Mouse (Mus musculus) frontal cortex, postnatal 25 days (tissue): ENCODE data around the gene Fnbp1.
"Not testable (repeated sequence)": the region's sequence is repeated elsewhere in the genome, so short reads cannot be mapped to it uniquely, and the experiment has no call there.

Experiments
- DNase-seq, 2 experiments: peaks; one replicate each; pipeline ENCODE4 v3.0.0; 2022; ENCODE audit warnings: low spot score in 2 of 2

Fnbp1 gene

DNA sequence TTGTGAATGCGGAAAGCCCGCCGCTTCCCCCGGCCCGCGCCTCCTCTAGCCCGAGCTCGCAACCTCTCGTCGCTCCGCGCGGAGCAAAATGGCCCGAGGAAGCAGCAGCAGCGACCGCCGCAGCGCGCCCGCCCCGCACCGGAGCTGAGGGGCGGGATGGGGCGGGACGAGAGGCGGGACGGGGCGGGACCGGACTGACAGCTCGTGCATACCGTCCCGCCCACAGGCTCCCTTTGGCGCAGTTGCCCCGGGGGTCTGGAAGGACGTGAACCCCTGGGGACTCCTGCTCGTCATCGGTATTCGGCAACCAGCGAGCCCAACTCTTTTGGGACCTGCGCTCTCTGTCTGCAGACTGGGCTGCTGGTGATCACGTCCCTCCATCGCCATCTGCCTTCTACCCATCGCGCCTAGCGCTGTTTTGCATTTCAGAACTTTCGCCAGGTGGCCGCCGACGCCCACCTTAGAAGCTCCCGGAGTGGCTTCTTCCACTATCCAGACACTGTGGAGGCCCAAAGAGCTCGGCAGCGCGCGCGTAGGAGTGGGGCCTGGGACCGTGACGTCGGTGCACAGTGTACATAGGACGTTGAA lies at the start of gene Fnbp1:
Gene Fnbp1, minus strand, starts transcription at position 142 of the 588 bp plus-strand sequence.
- peak; percentile 65 to 72 for DNase-seq

- DNase-seq = no peak
Observed at GRCm38 (mm10) chr2:31189654-31190053, 47.8 kb upstream of the Fnbp1 start.

GRCm38 (mm10) chr2:31188691-31189090 lies 46.9 kb upstream of the Fnbp1 start:
- DNase-seq = no peak

DNA sequence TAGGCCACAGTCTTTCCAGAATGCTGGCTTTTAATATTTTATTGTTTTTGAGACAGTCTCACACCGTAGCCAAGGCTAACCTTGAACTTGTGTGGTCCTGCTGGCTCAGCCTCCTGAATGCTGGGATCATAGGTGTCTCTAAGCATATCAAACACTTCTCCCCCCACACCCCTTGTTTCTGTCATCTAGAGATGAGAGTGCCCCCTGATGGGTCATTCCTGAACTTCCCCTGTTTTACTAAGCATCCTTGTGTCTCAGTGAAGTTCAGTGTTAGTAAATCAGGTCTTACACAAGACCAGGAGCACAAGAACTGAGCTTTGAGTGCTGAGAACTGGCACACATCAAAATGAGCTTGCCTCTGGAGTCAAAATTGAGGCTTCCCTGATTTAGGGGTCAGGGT lies 42.0 kb upstream of the Fnbp1 start:
- no peak for DNase-seq

DNA sequence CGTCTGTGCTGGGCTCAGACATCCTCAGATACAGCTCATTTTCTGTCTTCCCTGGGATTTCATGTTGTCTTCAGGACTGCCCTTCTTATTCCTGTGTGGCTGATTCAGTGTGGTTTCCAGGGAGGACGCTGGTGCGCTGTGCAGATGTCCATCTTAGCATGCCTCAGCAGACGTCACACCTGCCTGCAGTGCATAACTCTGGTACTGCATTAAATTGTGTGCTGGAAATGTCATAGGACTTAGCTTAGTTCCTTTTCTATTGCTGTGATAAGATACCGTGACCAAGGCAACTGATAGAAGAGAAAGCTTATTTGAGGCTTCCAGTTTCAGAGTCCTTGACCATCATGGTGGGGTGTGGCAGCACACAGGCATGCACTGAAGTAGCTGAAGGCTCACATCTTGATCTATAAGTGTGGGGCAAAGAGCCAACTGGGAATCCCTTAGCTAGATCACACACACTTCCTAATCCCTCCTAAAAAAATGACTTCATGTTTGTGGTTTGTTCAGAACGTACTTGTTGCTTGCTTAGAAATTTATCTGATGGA lies 41.0 kb upstream of the Fnbp1 start:
- no peak for DNase-seq

DNA sequence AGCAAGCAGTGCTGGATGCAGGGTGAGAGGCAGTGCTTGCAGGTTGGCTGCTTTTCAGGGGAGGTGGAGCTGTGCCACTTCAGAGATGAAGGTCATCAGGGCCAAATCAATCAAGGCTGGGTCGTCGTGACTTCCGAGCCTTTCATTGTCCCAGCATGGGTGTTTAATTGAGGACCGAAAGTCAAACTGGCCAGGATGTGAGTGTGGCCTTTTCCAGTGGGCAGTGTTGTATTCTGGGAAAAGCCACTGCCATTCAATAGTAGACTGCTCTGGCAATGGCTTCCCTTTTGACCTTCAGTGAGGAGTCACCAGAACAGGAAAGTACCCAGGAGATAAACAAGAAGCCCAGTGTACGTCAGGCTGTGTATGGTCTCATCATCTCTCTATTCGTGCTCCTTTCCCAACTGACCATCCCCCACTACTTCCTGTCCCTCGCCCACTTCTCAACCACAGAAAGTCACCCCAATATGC lies 38.3 kb upstream of the Fnbp1 start:
- no peak for DNase-seq

GRCm38 (mm10) chr2:31179471-31179870 lies 37.7 kb upstream of the Fnbp1 start:
- no peak for DNase-seq

GRCm38 (mm10) chr2:31178593-31178992 lies 36.8 kb upstream of the Fnbp1 start:
- DNase-seq = not testable (repeated sequence)

DNA sequence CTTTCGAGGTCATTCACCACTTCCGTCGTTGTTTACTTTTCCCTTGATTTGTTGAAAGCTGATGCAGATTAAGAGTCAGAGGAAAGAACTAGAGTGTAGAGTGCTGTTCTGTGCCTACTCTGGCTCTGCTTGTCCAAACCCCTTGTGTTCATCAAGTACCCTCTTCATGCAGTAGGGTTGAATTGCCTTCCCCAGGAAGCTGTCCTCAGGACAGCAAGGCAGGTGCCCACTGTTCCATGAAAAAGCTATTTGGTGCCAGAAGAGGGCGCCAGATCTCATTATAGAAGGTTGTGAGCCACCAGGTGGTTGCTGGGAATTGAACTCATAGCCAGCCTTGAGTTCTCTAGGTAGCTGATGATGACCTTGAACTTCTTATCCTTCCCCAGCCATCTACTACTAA lies 31.5 kb upstream of the Fnbp1 start:
- DNase-seq = no peak

- no peak for DNase-seq
Observed at GRCm38 (mm10) chr2:31172536-31172935, 30.7 kb upstream of the Fnbp1 start.

DNA sequence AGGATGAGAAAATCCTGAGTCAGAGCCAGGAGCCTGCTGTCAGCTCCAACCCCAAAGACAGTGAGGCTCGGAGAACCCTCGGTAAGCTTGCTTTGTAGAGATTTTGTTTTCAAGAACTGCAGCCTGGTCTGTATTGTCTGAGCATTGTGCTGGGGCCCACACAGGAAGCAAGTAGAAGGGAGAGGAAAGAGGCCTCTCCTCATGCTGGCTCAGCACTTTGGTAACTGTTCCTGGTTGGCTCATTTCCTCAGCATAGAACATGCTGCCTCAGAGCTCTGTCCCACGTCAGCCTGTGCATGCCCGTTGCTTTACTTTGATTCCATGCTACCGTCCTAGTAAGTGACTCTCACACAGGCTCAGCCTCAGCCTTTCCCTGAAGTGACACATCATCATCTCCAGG lies 30.2 kb upstream of the Fnbp1 start:
- no peak for DNase-seq

DNA sequence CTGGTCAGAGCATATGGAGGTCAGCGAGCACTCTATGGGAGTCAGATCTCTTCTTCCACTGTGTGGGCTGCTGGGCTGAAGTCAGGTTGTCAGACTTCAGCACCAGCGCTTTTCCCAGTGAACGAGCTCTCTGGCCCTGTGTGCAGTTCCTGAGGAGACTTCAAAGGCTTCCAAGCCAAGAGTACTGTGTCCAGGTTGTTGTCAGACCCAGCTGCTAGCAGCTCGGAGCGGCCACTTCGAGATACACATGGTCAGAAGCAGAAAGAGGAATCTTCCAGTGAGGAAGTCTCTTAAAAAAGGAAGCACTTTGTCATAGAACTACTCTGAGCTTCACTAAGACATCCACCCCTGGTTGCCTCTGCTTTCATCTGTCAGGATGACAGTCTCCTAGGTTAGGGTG lies 28.4 kb upstream of the Fnbp1 start:
- no peak for DNase-seq

DNA sequence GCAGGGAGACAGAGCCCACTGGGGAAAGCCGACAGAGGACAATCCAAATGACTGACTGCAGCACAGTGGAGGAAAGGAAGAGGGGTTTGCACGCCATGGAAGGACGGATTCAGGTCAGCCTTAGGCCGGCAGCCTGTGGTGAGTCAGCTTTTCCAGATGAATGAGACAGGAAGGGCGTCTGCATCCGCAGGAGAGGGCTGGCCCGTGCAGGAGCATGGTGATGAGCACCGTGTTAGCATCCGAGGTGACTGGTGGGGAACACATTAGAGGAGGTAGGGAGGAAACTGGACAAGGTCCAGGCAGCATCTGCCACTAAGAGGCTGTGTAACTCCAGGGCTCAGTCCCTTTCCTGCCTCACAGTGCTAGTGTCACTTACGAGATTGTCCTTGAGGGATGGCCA lies 27.2 kb upstream of the Fnbp1 start:
- no peak for DNase-seq

- DNase-seq = not testable (repeated sequence)
Observed at GRCm38 (mm10) chr2:31167571-31167970, 25.8 kb upstream of the Fnbp1 start.

- DNase-seq = no peak
Observed at GRCm38 (mm10) chr2:31165529-31165928, 23.7 kb upstream of the Fnbp1 start.

- peak in 1 of 2 experiments; percentile 14 for DNase-seq
Observed at GRCm38 (mm10) chr2:31164841-31165455, 23.1 kb upstream of the Fnbp1 start.

DNA sequence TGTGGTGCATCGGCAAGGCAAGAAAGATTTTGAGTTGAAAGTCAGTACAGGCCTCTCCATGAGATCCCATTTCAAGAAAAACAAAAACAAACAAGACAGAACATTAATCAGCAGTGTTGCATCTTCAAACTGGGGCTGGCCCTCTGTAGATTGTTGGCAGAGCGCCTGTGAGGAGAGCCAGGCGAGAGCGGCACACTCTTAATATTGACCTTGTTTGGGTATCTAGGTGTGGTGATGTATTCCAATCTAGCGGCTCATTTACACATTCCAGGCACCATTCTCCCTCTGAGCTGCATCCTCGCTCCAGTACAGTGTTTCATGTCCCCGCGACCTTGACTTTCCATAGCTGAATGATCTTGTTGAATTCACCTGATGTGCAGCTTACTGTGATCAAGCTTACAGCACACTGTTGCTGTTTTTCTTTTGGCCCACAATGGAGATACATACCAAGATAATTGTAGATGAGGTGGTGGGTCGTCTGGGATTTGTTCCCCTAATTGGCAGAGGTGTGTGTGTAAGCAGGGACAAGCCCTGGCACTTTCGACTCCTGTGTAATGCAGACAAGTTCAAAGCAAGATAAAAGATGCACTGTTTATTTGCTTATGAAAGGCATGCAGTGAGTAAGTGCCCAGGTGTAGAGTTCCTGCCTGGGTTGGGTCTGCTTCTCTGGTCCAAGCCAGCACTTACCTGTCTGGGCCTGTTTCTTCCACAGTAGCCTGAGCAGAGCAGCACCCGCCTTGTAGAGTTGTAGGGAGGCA lies 21.7 kb upstream of the Fnbp1 start:
- DNase-seq = no peak

GRCm38 (mm10) chr2:31161620-31162019 lies 19.8 kb upstream of the Fnbp1 start:
- DNase-seq = no peak

GRCm38 (mm10) chr2:31160147-31160920 lies 18.5 kb upstream of the Fnbp1 start:
- DNase-seq = no peak

DNA sequence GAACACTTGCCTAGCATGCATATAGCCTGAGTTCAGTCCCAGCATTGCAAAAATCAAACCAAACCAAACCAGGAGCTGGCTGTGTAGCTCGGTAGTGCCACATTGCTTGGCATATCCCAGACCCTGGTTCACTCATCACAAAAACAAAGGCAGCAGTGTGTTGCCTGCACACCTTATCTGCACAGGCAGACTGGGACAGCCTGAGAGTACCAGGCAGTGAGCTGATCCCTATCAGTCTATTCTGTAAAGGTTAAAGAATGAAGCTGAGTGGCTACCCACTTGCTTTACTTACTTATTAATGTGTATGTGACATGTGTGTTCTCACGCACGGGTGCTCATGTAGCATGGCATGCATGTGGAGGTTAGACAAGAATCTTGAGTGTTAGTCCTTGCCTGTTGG lies 15.0 kb upstream of the Fnbp1 start:
- DNase-seq = no peak

DNA sequence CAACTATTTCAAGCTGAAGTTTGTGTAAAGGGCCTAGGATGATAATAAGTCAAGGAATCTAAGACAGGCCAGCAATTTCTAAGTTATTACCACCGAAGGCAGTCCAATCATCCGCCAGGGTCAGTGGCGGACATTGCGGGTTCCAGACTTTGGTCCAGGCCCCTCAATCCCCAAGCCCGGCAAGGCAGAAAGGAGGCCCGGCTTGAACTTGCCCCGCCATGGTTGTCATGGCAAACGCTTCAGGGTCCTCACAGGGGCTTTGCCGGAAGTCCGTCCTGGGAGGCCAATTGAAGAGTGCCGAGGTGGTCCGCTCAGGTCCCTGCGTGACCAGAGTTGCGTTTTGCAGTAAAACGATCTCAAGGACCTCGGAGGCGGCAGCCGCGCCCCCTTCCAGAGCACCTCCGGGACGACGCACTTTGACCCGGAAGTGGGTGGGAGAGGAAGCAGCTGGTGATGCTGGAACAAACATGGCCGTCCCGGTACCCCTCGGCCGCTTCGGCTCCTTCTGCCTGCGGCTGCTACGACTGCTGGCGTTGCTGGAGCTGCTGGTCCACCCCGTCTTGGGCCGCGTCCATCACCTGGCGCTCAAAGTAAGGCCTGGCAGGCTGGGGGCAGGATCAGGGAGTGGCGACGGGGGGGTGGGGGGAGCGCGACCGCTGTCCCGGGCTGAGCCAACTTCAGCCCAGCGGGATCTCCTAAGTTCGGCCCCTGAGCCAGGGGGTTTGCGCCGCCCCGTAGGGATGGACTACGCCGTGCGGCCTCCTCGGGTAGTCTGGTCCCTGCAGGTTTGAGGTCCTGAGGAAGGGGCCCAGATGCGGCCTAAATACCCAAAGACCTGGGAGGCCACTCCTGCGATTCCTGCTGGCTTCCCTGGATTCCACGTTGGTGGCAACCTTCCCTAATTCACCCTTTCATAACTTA lies 10.3 kb upstream of the Fnbp1 start, which contains the start of gene Gpr107:
Gene Gpr107, plus strand, starts transcription at position 425 of the 921 bp plus-strand sequence.
- peak; percentile 49 to 68 for DNase-seq
